Mouse (Mus musculus): ENCODE results near the gene Dusp28.
A peak's percentile ranks its signal among the peaks of the same experiment; 100 is the strongest.

Dusp28 gene

DNA sequence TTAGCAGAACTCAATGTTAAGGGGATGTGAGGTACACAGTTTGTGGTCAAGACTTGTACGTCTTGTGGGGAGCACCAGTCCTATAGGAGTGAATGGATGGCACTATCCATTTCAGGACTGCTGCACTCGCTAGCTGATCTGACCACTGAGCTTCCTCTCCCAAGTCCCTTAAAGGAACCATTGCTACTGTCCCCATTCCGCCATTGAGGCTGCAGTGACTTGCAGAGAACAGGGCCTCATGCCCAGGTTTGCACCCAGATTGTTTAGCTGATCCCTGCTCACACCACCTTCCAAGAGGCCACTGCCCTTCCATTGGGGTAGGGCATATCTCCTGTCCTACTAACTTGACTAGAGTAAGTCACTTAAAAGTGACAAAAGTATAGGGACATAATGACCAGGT is 1.9 kb downstream of the Dusp28 start:
- DNase-seq (ENCODE audit: low spot score) = no peak

DNA sequence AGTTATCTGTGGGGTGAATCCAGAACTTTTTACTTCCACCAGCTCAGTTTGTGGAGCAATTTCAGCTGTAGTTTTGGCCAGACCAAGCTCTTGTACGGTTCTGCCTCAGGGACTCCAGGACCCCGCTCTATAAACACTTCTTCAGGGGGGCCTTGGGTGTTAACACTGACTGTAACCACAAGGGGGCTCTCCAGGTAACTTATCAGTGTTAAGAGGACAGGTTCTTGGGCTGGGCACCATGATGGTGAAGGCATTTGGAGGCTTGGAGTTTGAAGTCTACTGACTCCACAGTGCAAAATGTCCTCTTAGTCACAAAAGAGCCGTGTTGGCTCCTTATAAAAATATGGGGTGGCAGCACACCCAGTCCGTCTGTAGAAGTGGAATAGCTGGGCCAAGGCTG is 2.3 kb downstream of the Dusp28 start:
- no peak for DNase-seq (ENCODE audit: low spot score)

DNA sequence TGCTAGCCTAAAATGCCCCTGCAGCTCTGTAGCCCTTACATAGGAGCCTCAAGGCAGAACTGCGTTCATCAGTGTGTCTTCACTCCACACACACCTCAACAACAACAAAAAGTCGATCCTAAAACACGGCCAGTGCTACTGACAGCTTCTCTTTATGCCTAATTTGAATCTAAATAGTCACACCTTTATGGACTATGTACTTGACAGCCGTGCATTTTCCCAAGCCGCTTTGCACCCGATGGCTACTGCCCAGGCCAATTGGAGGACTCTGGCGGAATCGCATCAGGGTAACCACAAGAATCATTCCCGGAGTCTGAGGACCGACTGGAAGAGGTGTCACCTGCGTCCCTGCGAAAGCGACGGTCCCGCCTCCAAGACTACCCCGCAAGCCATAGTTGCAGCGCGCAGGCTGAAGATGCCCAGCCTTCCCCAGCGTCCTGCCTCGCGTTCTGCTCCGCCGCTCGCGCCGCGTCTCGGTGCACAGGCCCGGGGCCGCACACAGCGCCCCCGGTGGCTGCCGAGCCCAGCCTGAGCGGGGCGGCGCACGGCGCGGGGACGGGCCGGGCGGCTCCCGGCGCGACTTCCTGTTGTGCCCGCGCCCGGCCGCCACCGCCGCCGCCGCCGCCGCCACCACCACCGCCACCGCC is 3.6 kb downstream of the Dusp28 start, which contains the start of gene Rnpepl1:
Rnpepl1 (plus strand) TSS at position 545 of the 647 bp plus-strand sequence.
- DNase-seq (ENCODE audit: low spot score) = peak; percentile 61

DNA sequence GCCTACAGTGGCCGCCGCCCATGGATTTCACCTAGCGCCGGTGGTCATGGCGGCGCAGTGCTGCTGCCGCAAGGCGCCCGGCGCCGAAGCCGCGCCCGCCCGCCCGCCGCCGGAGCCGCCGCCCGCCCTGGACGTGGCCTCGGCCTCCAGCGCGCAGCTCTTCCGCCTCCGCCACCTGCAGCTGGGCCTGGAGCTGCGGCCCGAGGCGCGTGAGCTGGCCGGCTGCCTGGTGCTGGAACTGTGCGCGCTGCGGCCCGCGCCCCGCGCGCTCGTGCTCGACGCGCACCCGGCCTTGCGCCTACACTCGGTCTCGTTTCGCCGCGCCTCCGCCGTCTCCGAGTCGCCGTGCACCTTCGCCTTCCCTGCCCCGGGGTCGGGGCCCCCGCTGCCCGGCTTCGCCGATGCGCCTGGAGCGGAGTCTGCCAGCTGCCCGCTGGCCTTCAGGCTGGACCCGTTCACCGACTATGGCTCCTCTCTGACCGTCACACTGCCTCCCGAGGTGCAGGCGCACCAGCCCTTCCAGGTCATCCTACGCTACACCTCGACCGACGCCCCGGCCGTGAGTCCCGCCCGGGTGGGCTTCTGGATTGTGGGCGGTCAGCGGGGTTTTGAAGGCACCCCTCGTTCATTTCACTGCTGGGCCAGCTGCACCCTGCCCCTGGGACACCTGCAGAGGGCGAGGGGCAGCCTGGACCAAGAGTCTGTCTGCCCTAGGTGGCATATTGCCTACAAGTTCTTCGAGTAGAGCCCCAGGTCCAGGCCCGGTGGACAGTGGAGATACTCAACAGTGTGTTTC is 4.3 kb downstream of the Dusp28 start:
- no peak for DNase-seq (ENCODE audit: low spot score)

DNA sequence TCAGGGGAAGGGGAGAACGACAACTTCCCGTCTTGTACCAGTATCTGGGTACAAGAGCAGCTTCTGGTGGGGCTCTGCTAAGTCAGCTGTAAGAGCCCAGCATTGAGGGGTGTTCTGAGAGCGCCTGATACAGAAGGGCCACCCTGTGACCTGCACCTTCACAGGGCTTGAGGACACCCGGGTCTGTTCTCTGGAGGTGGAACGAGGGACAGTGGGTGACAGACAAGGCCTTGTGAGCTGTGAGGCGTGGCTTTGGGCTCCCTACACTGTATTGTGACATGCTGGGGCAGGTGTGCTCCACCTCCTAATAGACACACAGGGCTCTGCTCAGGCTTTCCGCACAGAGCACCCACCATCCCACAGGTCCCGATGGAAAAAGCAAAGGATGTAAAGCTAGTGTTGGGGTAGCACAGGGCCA is 4.9 kb downstream of the Dusp28 start:
- DNase-seq (ENCODE audit: low spot score) = no peak

DNA sequence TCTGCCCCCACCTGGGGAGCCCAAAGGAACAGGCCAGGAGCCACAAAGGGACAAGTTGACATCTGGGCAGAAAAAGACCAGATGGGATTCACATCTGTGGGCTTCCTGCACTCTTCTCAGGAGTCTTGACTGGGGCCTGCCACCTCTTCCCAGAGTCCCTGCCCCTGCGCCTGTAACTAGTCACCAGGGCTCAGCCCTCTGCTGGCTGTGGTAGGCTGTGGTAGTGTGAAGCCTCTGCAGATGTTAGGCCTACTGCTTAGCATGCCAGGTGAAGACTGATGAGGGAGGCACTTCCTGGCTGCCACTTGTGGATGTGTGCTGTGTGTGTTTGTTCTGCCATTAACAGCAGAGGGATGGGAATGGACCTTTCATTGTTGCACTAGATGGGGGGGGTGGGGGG is 5.5 kb downstream of the Dusp28 start:
- no peak for DNase-seq (ENCODE audit: low spot score)

DNA sequence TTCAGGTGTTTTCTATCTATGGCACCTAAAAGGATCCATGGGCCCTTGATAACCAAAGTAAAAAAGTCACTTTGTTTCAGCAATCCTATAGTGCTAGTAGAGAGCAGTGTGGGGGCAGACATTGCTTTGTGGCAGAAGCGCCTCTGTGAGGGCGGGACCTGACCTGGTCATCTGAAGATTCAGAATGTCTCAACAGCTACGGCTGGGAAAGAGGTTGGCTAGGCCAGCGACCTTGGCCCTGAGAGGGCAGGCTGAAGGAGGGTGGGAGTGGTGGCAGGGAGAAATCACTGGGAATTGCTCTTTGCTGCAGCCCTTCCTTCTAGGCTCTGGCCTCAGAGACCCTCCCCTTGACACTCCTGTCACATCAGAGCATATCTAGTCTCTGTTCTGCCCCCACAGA is 7.5 kb downstream of the Dusp28 start:
- DNase-seq (ENCODE audit: low spot score) = no peak

DNA sequence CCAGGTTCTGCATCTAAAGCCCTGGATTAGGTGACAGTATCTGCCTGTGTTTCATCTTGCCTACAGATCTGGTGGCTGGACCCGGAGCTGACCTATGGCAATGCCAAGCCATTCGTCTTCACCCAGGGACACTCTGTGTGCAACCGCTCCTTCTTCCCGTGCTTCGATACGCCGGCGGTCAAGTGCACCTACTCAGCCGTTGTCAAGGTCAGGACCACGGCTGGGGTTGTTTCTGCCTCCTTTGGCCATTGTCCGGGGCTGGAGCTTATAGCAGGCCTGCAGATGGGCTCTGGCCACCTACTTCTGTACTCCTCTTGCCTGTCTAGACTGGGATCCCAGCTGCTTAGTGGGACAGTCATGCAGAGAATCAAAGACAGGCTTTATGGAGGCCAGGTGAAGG is 8.2 kb downstream of the Dusp28 start:
- DNase-seq (ENCODE audit: low spot score) = no peak

DNA sequence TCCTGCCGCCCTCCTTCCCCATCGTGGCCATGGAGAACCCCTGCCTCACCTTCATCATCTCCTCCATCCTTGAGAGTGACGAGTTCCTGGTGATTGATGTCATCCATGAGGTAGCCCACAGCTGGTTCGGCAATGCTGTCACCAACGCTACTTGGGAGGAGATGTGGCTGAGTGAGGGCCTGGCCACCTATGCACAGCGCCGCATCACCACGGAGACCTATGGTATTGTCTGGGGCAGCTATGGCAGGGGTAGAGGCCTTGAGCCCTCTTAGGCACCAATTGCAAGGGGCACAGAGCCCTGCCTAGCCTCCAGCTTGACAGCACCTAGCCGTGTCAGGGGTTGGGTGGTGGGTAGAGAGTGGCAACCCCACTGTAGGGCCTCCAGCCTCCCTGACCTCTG is 9.9 kb downstream of the Dusp28 start:
- DNase-seq (ENCODE audit: low spot score) = no peak

DNA sequence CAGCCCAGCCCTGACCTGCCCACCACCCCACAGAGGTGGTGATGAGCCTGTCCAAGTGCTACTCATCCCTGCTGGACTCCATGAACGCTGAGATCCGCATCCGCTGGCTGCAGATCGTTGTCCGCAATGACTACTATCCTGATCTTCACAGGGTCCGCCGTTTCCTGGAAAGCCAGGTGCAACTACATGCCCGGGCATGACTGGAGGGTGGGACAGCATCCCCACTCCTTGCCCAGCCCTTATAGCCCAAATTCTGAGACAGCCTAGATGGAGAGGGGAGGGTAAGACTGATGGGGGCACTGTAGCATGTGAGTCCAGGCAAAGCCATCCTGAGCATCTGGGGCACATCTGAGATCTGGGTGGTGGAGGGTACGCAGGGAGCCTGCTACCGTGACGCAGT is 12.4 kb downstream of the Dusp28 start:
- no peak for DNase-seq (ENCODE audit: low spot score)

DNA sequence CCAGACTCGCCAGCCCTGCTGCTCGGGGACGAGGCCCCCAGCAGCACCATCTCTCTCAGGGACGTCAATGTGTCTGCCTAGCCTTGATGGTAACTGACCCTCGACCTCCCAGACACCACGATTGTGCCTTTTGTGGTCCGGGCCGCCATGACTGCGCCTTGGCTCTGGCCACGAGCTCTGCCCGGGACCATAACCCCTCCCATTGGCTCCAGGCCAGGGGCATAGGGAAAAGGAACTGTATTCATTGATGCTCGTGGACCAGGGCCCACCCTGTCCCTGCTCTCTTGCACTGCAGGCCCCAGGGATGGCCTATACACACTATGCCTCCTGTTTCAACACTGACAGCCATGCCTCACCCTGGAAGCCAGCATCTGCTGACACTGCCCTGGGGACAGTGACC is 13.0 kb downstream of the Dusp28 start:
- DNase-seq (ENCODE audit: low spot score) = no peak

DNA sequence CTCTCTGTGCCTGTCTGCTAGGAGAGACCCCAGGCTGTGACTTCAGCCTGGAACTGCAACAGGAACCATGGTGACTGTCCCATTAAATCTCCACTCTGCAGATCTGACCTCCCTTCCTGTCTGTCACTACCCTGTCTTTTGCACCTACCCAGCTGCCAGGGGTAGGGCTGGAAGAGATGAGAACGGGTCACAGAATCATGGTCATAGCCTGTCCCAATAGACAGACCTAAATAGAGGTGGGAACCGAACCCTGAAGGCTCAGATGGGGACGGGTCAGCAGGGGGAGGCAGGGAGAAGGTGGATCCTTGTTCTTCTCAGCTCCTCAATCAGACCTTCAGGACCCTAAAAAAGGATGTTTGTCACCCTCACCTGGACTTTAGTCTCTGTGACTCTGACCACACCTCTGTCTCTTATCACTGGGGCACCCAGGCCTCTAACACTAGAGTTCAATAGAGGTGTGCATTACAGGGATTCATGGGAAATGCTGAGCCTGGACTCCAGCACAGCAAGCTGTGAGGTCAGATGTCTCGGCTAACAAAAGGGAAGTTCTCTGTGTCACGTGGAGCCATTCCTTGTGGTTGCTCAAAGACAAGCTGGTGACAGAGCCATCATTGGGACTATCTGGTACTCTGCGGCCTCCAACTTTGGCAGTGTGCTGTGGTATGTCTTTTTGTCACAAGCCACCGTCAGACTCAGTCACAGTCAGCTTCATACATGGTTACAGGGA is 13.9 kb downstream of the Dusp28 start:
- DNase-seq (ENCODE audit: low spot score) = no peak

DNA sequence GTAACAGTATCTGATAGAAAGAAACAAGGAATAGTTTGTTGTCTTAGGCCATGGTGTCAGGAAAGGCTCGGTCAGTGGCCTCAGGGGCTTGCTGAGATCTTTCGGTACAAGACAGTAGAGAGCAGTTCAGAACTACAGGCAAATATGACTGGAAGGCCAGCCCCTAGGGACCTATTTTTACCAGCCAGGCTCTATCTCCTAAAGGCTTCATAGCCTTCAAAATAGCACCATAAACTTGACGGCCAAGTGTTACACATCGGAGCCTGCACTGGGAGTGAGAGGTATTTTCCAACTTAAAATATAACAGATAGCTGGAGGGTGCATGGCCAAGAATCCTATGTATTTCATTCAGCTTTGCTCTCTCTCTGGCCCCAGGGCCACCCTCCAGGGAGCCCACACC is 14.7 kb downstream of the Dusp28 start:
- no peak for DNase-seq (ENCODE audit: low spot score)

DNA sequence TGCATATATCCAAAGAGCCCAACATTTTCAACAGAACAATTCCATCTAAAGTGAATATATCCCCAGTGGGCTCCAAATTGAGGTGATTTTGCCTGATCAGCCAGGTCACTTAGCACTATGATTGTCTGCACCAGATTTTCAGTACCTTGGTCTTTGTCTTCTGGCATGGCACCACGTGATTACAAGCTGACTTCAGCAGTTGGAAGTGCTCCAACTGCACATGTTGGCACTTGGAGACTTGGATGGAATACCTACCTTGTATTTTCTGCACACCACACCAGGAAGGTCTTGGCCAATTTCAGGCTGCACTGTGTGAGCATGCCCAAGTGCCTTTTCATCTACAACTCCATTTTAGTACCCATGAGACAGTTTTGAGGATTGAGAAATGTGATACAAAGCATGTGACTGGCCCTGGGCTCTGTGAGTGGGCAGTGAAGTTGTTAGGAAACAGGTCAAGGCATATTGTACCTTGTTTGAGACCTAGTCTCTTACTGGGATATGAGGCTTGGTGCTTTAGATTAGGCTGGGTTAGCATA is 23.5 kb downstream of the Dusp28 start:
- DNase-seq (ENCODE audit: low spot score) = no peak

DNA sequence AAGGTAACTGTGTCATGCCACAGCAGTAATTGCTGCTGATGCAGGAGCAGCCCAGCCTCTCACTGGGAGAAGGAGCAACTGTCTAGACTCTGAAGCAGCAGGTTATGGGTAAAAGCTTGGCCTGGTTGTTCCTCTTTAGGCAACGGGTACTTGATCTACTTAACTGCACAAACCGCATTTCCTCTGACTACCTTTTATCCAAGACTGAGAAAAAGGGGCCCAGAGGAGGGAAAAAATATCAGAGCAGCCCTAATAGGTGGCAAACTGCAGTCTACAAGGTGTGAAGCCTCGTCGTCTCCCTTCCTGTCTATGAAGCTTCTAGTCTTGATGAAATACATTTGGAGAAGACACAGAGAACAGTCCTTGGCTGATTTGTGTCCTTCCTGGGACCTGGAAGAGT is 26.8 kb downstream of the Dusp28 start:
- no peak for DNase-seq (ENCODE audit: low spot score)

DNA sequence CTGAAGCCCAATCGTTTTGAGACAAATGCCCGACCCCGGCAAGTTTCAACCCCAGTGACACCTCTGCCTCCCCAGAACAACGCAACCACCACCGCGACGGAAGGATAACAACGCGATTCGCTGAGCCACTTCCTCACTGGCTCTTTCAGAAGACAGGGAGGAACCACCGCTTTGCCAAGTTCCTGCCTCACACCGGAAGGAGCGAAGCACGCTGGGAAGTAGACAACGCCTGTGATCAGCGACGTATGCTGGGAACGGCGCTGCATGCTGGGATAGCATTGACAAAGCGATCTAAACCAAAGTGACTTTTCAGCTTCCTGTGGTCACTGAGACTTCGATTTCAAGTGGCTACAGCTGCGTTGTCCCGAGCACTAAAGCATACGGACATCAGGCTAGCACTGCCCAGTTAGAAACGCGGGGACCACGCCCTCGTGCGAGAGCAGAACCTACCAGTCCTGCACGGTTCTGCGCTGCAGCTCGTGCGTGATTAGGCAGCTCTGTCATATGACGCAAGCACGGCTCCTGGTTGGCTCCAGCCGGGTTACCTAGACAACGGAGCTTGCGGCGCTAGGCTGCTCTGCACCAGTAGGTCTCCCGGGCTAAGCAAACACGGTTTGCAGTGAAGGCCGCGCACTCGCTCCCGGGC is 27.5 kb downstream of the Dusp28 start, which contains the start of gene Capn10:
Capn10 (plus strand) TSS at position 195 of the 646 bp plus-strand sequence.
- peak; percentile 94 for DNase-seq (ENCODE audit: low spot score)

DNA sequence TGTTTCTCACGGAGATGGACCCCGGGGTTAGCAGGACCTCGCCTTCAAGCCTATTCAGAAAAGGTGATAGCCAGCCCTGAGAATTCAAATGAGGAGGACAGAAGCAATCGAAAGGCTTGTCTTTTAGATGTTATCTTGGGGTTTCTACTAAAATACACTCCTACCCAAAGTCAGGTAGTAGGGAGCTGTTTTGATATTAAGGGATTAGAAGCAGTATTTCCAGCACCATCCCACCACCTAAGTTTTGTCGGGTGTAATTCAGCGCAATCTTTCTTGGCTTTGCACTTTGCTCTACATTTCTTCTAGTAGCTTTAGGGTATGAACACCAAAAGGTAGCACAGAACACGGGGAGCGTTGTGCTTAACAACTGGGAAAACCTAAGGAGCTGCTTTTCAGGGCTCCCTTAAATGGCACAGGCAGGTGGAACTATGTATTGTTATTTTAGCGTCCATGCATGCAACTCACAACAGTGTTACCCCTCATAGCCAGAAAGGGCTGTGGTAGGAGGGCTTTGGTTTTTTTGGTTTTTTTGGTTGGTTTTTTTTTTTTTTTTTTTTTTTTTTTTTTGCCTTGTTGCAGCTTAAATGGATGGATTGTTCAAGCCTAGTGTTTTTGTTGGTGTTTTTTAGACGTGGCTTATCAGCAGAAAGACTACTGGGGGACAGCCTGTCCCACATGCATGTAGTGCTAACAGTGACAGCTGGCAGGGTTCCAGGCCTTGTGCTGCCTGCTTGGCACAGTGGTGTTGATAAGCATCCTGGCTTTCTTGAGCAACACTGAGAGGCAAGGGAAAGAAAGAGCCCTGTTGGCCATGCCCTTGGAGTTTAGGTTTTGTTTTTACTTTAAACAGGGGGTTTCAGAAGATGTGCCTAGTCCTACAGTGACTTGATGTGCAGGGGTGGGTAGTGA is 28.5 kb downstream of the Dusp28 start:
- no peak for DNase-seq (ENCODE audit: low spot score)

DNA sequence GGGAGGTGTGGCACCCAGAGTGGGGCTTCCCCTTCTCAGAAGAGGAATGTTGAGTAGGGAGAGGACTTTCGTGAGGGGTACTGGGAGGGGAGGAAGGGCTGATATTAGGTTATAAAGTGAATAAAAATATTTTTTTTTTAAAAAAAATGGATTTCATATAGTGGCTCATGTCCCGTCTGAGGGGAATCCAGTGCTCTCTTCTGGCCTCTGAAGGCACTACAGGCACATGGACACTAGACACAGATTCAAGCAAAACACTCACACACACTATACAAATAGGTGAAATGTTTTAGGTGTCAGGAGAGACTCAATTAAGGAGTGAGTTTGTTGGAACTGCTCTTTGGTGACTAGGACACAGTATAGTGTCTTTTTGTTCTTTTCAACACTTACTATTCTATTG is 29.2 kb downstream of the Dusp28 start:
- DNase-seq (ENCODE audit: low spot score) = no peak

DNA sequence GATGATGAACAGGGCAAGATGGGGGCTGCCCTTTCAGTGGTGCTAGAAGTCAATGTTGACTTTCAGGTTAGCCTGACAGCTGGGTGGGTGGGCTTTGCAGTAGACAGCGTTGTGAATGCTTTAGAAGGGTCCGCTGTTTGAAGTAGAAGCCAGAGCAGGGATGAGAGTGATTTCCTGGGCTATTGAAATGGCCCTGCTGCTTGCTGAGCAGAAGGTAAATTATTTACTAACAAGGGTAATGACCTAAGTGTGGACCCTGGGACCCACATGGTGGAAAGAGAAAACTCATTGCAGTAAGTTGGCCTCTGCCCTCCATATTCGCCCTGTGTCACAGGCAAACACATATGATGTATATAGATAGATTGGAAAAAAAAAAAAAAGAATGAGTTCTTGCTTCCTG is 29.7 kb downstream of the Dusp28 start:
- DNase-seq (ENCODE audit: low spot score) = no peak

DNA sequence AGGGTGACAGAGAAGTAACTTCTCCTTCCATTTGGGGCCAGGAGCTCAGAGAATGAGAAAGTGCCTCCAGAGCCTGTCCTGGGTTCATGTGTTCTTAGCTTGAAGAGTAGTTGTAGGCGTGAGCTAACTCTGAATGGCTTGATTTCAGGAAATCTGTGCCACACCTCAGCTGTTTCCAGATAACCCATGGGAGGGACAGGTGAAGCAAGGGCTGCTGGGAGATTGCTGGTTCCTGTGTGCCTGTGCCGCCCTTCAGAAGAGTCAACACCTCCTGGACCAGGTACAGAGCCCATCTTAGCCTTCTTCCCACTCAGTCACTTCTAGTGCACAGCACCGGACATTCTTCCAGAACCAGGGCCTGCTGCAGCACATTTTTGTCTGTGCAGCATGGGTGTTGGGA is 31.0 kb downstream of the Dusp28 start:
- DNase-seq (ENCODE audit: low spot score) = no peak

DNA sequence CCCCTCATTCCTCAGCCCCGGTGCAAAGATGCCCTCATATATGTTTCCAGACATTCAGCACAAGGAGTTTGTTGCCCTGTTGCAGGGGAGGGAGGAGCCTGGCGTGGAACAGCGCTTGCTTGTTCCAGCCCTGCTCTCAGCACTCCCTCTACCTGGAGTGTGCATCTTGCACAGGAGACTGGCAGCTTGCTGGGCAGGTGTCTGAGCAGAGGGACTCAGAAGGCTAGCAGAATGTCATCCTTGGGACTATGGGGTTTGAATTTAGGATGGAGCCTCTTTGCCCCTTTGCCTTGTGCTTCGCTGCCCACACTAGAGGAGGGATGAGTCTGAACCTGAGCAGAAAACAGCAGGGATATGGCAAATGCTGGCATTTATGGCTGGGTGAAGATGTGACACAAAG is 33.0 kb downstream of the Dusp28 start:
- no peak for DNase-seq (ENCODE audit: low spot score)

Measured in left cerebral cortex, adult 11 months (tissue).